Mouse (Mus musculus): ENCODE results near the gene Fam3c.

Gene Fam3c

GRCm38 (mm10) chr6:22356086-22356507 lies at the start of gene Fam3c:
TSS of gene Fam3c (minus strand) at chr6:22356243.
- under 1% methylated on average over 38 of the region's 38 CpGs for WGBS

GRCm38 (mm10) chr6:22405021-22405420 lies 49.0 kb upstream of the Fam3c start:
- WGBS = 91% methylated on average over 3 of the region's 3 CpGs

- WGBS = 79% methylated on average over 5 of the region's 5 CpGs
Measured at GRCm38 (mm10) chr6:22403736-22404135, 47.7 kb upstream of the Fam3c start.

- WGBS = 84% methylated on average over 9 of the region's 9 CpGs
Measured at GRCm38 (mm10) chr6:22403317-22403716, 47.3 kb upstream of the Fam3c start.

GRCm38 (mm10) chr6:22402548-22403164 lies 46.6 kb upstream of the Fam3c start:
- WGBS = 79% methylated on average over 13 of the region's 13 CpGs

- 88% methylated on average over 5 of the region's 5 CpGs for WGBS
Measured at GRCm38 (mm10) chr6:22402037-22402436, 46.0 kb upstream of the Fam3c start.

GRCm38 (mm10) chr6:22398079-22398774 lies 42.2 kb upstream of the Fam3c start:
- 87% methylated on average over 7 of the region's 7 CpGs for WGBS

- 84% methylated on average over 3 of the region's 3 CpGs for WGBS
Measured at GRCm38 (mm10) chr6:22395207-22395606, 39.2 kb upstream of the Fam3c start.

GRCm38 (mm10) chr6:22390654-22391365 lies 34.8 kb upstream of the Fam3c start:
- 38% methylated on average over 13 of the region's 13 CpGs for WGBS

DNA sequence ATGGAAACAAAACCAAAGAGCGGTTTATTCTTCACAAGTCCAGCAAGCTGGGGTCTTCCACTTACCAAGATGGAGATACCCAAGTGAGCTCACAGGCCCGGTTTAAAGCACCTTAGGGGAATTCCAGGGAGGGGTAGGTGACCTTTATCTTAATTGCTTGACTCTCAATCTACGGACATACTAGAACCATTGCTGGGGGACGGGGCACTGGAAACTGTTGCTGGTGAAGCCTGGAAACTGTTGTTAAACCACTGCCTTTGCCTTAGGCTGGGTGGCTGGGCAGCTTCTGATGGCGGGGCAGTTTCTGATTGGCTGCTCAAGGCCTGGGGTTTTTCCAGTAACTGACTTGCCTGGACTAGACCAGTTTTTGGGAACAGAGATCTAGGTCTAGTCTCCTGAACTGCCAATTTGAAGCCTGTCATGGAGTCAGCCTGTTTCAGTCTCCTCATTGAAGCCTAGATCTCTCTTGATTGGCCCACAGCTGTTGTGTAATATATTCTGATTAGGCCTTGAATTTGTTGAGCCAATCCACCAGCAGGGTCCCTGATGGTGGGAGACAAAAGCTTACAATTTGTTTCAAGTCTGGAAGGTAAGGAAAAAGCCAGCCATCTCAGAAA lies 29.3 kb upstream of the Fam3c start:
- 96% methylated on average over 5 of the region's 5 CpGs for WGBS

DNA sequence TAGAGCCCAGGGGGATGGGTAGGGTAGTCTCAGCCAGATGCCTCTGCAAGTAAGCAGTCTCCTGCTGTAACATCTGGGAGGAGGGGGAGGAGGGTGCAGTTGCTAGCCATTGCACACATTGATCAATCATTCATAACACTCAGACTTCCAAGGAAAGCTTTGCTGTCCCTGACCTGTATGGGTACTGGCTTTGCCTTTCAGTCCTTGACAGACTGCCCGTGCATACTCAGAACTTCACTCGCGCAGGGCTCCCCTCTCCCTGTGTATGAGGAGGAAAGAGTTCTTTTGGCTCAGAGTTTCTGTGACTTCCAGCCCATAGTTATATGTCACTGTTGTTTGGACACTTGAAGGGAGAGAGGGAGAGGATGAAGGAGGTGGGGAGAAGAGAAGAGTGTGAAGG lies 24.2 kb upstream of the Fam3c start:
- 93% methylated on average over 3 of the region's 3 CpGs for WGBS

DNA sequence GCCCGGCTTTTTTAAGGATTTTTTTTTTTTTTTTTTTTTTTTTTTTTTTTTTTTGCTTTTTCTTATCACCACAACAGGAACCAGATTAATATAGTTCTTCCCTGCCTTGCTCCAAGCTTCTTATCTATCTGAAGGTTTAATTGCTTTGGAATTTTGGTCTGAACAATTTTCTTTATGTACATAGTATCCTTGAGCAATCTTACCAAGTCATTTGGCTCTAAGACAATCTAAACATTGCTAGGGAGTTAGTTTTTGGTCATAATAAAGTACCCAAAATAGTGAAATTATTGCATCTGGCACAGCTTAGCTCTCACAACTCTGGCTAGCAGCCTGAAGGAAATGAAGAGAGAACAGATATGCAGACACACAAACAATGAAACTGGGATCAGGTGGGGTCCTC lies 23.8 kb upstream of the Fam3c start:
- WGBS = 100% methylated on average over 1 of the region's 1 CpGs

DNA sequence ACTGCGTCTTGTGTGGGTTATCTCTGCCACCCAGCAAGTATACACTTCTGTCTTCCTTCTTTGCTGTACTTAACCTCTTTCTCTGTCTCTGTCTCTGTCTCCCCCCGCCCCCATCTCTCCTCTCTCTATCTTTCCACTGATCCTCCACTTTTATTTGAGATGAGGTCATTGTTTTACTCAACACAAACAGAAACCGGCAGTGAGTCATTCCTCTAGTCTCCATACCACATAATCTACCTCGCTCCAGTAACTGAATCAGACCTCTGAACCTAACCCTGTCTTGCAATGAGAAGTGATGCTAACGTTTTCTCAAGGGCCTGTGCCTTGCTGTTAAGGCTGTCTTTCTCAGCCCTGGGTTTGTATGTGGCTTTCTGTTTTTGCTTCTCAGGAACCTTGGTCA lies 22.4 kb upstream of the Fam3c start:
- WGBS = 72% methylated on average over 5 of the region's 5 CpGs

DNA sequence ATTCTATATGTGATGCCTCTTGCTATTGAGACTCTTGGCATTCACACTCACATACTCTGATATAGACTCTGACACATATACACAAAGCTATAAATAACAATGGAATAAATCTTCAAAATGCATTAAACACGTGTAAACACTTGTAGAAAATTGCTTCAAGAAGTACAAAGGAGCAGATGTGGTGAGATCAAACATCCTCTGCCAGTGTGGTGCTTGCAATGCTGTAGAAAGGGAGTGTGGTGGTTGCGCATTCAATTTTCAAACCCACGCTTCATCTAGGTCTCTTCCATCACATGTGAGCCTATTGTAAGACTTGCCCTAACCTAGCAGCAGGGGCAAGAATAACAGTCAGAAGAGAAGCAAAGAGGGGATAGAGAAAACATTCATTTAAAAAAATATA lies 18.7 kb upstream of the Fam3c start:
- WGBS = 73% methylated on average over 3 of the region's 3 CpGs

- 56% methylated on average over 2 of the region's 2 CpGs for WGBS
Measured at GRCm38 (mm10) chr6:22373476-22373875, 17.4 kb upstream of the Fam3c start.

DNA sequence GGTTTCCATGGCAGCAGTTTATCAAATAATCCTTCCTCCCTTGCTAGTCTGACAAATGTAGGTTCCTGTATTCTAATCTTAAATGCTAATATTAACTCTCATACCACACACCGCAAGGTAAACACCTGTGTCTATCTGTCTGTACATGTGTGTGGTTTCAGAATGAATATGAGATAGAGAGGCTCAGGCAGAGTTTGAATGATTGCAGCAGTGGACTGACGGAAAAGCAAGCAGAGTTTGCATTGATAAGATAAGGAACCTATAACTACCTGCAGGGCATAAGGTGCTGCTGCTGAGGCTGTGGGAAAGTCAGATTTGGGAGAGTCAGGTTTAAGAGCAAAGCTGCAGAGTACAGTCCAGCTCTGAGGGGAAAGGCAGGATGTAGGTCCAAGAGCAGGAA lies 10.9 kb upstream of the Fam3c start:
- 97% methylated on average over 2 of the region's 2 CpGs for WGBS

- WGBS = 86% methylated on average over 3 of the region's 3 CpGs
Measured at GRCm38 (mm10) chr6:22363590-22363989, 7.5 kb upstream of the Fam3c start.

DNA sequence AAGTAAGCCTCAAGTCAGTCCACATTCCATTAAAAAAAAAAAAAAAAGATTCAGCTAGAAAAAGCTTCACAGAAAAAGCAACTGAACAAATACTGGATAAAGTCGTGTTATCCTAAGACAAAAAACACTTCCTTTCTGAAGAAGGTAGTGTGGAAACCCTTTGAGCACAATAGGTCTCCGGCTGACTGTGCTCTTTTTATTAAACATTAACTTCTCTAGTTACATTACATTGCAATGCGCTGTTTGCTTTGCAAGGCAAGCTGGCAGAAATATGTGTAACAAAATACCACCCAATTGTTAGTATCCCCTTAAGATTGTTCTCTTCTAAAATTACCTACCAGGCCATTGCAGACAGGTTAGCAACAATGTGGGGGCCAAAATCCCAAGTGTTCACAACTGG lies 5.9 kb upstream of the Fam3c start:
- 74% methylated on average over 3 of the region's 3 CpGs for WGBS

DNA sequence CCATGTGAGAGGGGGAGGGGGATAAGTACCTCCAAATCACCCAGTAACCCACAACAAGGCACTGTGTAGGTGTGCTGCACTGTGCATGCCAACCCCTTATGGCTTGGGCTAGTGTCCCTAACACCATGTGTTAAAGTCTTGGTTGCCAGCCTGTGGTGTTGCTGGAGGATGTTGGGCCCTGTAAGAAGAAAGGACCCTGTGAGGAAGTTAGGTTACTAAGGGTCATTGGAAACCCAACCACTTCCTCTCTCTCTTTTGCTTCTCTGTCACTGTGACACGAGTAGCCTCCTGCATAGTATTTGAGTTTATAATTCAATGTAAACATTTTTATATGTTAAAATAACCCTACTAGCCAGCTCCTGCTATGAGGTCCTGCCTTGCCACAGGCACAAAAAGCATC lies 3.0 kb upstream of the Fam3c start:
- WGBS = 69% methylated on average over 1 of the region's 1 CpGs

DNA sequence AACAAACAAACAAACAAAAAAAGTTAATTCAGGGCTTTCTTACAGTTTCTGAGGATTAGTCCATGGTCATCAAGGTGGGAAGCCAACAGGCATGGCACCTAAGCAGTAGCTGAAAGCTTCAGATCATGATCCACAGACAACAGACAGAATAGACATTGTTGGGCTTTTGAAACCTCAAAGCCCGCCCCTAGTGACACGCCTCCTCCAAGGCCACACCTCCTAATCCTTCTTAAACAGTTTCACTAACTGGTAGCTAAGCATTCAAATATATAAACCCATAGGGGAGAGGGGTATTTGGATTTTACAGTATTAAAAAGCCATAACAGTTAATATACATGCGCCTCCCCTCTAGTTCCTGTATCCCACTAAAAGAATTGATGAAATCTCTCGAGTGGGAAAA lies 1.3 kb upstream of the Fam3c start:
- 90% methylated on average over 4 of the region's 4 CpGs for whole genome bisulfite sequencing

GRCm38 (mm10) chr6:22355396-22356085 lies 502 bp downstream of the Fam3c start:
- WGBS = 1% methylated on average over 60 of the region's 62 CpGs

DNA sequence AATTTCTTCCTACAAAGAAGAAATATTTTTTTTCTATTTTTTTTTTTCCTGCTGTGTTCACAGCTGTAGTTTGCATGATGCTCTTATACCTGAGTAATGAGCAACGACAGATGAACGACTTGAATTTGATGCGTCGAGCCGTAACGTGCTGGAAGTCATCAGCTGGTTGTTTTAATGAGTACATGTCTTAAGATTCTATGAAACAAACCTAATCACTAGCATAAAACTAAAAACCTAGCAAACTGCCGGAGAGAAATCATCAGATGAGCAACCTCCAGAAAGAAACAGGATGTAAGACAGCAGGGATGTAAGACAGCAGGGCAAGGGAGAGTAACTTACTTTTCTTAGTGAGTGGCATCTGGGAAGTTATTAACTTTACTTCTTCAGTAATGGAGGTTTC lies 1.4 kb downstream of the Fam3c start:
- 68% methylated on average over 7 of the region's 7 CpGs for WGBS
